Mouse (Mus musculus): ENCODE data around the gene Nrde2. TPM values are rescaled to one million over a fixed set of nuclear protein-coding genes. Genes with fewer than 3 reads are reported as not detected.

Nrde2 gene
- polyA plus RNA-seq, 1 experiment from 2014 or later = 9.0 TPM

DNA sequence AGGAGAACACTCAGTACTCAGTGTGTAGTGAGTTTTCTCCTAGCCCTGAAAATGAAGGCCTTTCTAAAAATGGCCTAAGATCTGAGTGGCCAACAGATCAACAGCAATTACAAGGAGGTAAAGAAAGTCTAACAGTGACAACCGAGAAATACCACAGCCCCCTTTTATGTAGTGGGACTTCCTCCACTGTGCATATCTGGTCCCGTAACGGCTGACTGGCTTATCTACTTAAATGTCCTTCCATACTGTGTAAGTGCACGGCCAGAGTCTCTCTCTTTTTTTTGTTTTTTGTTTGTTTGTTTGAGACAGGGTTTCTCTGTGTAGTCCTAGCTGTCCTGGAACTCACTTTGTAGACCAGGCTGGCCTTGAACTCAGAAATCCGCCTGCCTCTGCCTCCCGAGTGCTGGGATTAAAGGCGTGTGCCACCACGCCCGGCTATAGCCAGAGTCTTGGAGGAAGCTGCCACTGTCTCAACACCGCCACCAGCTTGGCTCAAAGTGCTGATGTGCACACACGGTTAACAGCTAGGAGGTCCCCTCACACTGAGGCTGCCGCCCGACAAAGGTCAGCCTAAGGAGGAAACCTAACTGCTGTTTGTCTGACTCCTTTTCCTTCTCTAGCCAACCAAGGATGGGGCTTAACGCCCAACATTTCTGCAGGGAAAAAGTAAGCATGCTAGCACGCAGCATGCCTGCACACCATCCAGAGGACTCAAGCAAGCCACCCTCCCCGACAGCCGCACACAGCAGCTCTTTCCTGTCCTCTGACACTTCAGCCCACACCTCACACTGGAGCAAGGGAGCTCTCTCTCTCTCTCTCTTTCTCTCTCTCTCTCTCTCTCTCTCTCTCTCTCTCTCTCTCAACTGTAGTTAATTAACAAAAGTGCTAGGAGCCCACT is 32.2 kb downstream of the Nrde2 start:
- Histone ChIP-seq H3K27me3 (ENCODE audit: control insufficient read depth, insufficient read depth, low read length) (no peaks in the 10 kb centered on the region), H3K4me1 (replicated peaks; ENCODE audit: control insufficient read depth, insufficient read depth, low read length) (no peaks in the 10 kb centered on the region), H3K4me3 (ENCODE audit: low read depth, low read length) (no peak overlapping the region), H3K36me3 (ENCODE audit: control insufficient read depth, insufficient read depth, low read length) (peaks cover 19% of the 10 kb centered on the region), H3K4me2 (replicated peaks; ENCODE audit: low read depth, low read length) (no peak overlapping the region), H3K9ac (ENCODE audit: low read depth, low read length) (no peak overlapping the region), H3K27ac (ENCODE audit: low read depth, low read length) (no peak overlapping the region), H3K9me3 (ENCODE audit: control insufficient read depth, low read length) (no peaks in the 10 kb centered on the region)
- no peak for ATAC-seq (ENCODE audit: low FRiP score)
- 91% methylated on average over 17 of the region's 17 CpGs for WGBS
- no peak for DNase-seq (ENCODE audit: low spot score)

DNA sequence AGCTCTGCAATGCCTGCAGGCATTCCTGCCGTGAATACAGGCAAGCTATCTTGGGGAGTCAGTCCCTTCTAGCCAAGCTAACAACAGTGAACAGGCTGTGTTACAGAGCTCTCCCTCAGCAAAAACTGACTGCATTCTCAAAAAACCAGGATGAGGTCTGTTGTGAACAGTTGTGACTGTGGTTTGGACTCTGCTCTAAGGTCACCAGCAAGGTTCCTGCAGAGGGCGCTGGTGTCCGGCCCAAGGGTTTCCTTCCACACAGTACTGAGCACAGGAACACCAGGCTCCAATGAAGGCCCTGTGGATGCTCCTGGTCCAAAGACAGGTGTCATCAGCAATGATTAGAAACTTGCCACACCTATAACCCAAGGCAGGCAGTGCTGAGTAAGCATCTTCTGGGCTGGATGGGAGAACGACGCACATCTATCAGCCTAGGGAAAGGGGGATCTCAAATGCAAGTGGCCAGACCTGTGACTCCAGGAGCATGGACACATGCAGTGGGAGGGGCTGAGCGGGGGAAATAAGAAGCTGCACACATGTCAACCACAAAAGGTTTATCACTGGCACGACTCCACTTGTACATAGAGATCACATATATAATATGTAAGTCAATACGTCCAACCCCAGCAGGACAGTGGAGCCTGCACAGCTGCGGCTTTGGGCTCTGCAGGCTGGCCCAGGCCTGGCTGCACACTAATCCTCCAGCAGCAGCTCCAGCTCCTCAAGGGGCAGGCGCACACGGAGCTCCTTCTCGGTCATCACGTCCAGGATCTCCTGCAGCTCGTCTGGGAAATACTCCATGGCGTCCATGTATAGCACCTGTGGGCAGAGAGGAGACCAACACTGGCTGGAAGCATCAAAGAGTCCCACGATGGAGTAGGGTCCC is 34.3 kb downstream of the Nrde2 start:
- Histone ChIP-seq H3K4me3 (ENCODE audit: low read depth, low read length) (no peak overlapping the region), H3K9ac (ENCODE audit: low read depth, low read length) (no peak overlapping the region), H3K9me3 (ENCODE audit: control insufficient read depth, low read length) (no peaks in the 10 kb centered on the region), H3K27ac (ENCODE audit: low read depth, low read length) (no peak overlapping the region), H3K4me1 (replicated peaks; ENCODE audit: control insufficient read depth, insufficient read depth, low read length) (no peaks in the 10 kb centered on the region), H3K36me3 (ENCODE audit: control insufficient read depth, insufficient read depth, low read length) (peaks cover 21% of the 10 kb centered on the region), H3K4me2 (replicated peaks; ENCODE audit: low read depth, low read length) (no peak overlapping the region), H3K27me3 (ENCODE audit: control insufficient read depth, insufficient read depth, low read length) (no peaks in the 10 kb centered on the region)
- DNase-seq (ENCODE audit: low spot score) (peak; percentile 41), ATAC-seq (ENCODE audit: low FRiP score) (peak; percentile 23; the same call in 1 of the 2 replicates)
- 85% methylated on average over 16 of the region's 16 CpGs for WGBS

DNA sequence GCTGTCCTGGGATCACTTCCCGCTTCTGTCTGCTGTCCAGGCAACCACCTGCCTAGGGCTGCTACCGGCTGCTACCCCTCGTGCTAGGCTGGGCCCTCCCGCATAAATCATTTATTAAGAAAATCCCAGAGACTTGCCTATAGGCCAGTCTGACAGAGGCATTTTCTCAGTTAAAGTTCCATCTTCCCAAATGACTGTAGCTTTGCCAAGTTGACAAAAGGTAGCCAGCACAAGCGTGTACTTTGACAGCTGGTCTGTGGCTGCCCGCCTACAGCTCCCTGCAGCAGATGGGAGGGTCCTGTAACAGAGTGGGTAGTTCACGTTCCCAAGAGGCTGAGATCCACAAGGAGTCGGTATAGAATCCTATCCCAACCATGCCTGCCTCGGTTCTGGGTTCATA is 36.0 kb downstream of the Nrde2 start:
- Histone ChIP-seq H3K27ac (ENCODE audit: low read depth, low read length) (no peak overlapping the region), H3K36me3 (ENCODE audit: control insufficient read depth, insufficient read depth, low read length) (peaks cover 25% of the 10 kb centered on the region), H3K27me3 (ENCODE audit: control insufficient read depth, insufficient read depth, low read length) (no peaks in the 10 kb centered on the region), H3K9me3 (ENCODE audit: control insufficient read depth, low read length) (no peaks in the 10 kb centered on the region), H3K4me3 (ENCODE audit: low read depth, low read length) (no peak overlapping the region), H3K4me1 (replicated peaks; ENCODE audit: control insufficient read depth, insufficient read depth, low read length) (no peaks in the 10 kb centered on the region), H3K4me2 (replicated peaks; ENCODE audit: low read depth, low read length) (no peak overlapping the region), H3K9ac (ENCODE audit: low read depth, low read length) (no peak overlapping the region)
- no peak for ATAC-seq (ENCODE audit: low FRiP score)
- 87% methylated on average over 9 of the region's 9 CpGs for WGBS
- no peak for DNase-seq (ENCODE audit: low spot score)

DNA sequence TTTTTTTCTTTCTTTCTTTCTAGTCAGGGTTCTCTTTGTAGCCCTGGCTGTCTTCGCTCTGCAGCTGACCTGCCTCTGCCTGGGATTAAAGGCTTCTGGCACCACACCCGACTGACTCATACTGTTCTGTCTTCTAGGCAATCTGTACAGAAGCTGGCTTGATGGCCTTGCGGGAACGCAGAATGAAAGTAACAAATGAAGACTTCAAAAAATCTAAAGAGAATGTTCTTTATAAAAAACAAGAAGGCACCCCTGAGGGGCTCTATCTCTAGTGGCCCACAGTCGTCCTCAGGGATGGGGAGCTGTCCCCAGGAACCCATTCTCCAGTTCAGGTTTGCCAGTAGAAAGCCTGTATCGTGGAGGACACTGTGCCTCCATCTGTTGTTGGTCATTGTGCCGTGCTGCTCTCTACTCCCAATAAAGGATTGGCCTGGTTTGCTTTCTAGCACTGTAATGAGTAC is 36.5 kb downstream of the Nrde2 start:
- H3K4me1 ChIP-seq (replicated peaks; ENCODE audit: control insufficient read depth, insufficient read depth, low read length) = no peaks in the 10 kb centered on the region
- H3K9me3 ChIP-seq (ENCODE audit: control insufficient read depth, low read length) = no peaks in the 10 kb centered on the region
- H3K27ac ChIP-seq (ENCODE audit: low read depth, low read length) = no peak overlapping the region
- 92% methylated on average over 7 of the region's 7 CpGs for WGBS
- no peak overlapping the region for H3K9ac ChIP-seq (ENCODE audit: low read depth, low read length)
- no peaks in the 10 kb centered on the region for H3K27me3 ChIP-seq (ENCODE audit: control insufficient read depth, insufficient read depth, low read length)
- DNase-seq (ENCODE audit: low spot score) (no peak), ATAC-seq (ENCODE audit: low FRiP score) (no peak)
- peaks cover 25% of the 10 kb centered on the region for H3K36me3 ChIP-seq (ENCODE audit: control insufficient read depth, insufficient read depth, low read length)
- H3K4me2 ChIP-seq (replicated peaks; ENCODE audit: low read depth, low read length) = no peak overlapping the region
- H3K4me3 ChIP-seq (ENCODE audit: low read depth, low read length) = no peak overlapping the region

DNA sequence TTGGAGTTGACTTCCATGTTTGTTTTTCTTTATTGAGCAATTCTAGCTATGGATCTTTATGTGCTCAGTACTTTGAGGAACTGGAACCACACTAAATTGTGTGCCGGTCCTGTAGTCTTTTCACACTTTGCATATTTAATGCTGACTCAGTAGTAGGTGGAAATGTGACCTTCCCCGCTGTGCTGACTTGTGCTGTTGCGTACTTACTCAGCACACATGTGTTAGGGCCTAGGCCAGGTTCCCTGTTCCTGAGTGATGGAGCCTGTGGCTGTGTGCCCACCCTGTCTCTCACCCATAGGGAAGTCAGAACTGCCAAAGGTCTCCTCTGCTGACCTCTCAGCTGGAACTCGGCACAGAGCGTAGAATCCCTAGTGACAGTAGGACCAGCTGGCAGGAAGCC is 43.5 kb downstream of the Nrde2 start:
- DNase-seq (ENCODE audit: low spot score) = no peak
- H3K4me3 ChIP-seq (ENCODE audit: low read depth, low read length) = no peak overlapping the region
- WGBS = 97% methylated on average over 5 of the region's 5 CpGs
- ATAC-seq (ENCODE audit: low FRiP score) = no peak
- H3K4me2 ChIP-seq (replicated peaks; ENCODE audit: low read depth, low read length) = no peak overlapping the region
- peaks cover 28% of the 10 kb centered on the region for H3K36me3 ChIP-seq (ENCODE audit: control insufficient read depth, insufficient read depth, low read length)
- no peaks in the 10 kb centered on the region for H3K9me3 ChIP-seq (ENCODE audit: control insufficient read depth, low read length)
- H3K9ac ChIP-seq (ENCODE audit: low read depth, low read length) = no peak overlapping the region
- no peak overlapping the region for H3K27ac ChIP-seq (ENCODE audit: low read depth, low read length)
- peaks cover 2% of the 10 kb centered on the region; the same call in 1 of the 2 replicates for H3K4me1 ChIP-seq (replicated peaks; ENCODE audit: control insufficient read depth, insufficient read depth, low read length)
- H3K27me3 ChIP-seq (ENCODE audit: control insufficient read depth, insufficient read depth, low read length) = no peaks in the 10 kb centered on the region

DNA sequence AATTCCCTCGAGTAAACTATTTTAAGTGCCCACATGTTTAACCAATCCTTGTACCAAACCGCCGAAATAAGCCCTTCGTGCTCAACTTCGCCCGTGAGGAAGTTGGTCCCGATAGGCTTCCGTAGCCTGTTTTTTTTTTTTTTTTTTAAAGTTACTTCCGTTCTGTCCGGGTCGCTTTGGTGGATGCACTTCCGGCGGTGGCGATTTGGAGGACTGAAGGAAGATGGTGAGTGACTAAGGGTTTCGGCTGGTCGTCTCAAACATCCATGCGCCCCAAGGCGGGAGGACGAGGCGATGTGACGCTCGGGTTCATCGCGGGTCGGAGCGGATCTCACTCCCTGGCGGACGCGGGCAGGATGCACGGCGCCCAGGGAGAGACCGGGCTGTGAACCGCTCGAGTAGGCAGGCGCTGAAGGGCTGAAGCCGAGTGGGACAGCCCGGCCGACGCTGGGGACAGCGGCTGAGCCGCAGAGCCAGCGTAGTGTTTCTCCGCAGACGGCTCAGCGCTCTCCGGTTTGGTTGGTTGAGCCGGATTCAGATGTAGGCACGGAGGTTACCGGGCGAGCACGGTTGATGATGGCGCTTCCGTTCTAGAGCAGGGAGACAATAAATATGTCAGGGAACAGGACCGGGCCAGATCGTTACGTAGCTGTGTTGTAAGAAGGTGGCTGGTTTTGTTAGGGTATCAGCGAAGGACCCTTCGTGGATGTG is 49.3 kb downstream of the Nrde2 start, which contains the start of gene Psmc1:
Psmc1 (plus strand) TSS at position 169 of the 711 bp plus-strand sequence.
- ATAC-seq (ENCODE audit: low FRiP score) (peak; percentile 83), DNase-seq (ENCODE audit: low spot score) (peak; percentile 86)
- Histone ChIP-seq H3K4me2 (replicated peaks; ENCODE audit: low read depth, low read length) (peak within 1 kb of the TSS; percentile 68), H3K27ac (ENCODE audit: low read depth, low read length) (peak within 1 kb of the TSS; percentile 87), H3K36me3 (ENCODE audit: control insufficient read depth, insufficient read depth, low read length) (peaks cover 6% of the 10 kb centered on the region; the same call in 1 of the 2 replicates), H3K4me1 (replicated peaks; ENCODE audit: control insufficient read depth, insufficient read depth, low read length) (peaks cover 2% of the 10 kb centered on the region; the same call in 1 of the 2 replicates), H3K27me3 (ENCODE audit: control insufficient read depth, insufficient read depth, low read length) (no peaks in the 10 kb centered on the region), H3K9ac (ENCODE audit: low read depth, low read length) (peak within 1 kb of the TSS; percentile 93), H3K9me3 (ENCODE audit: control insufficient read depth, low read length) (no peaks in the 10 kb centered on the region), H3K4me3 (ENCODE audit: low read depth, low read length) (peak within 1 kb of the TSS; percentile 97)
- WGBS = under 1% methylated on average over 58 of the region's 58 CpGs

DNA sequence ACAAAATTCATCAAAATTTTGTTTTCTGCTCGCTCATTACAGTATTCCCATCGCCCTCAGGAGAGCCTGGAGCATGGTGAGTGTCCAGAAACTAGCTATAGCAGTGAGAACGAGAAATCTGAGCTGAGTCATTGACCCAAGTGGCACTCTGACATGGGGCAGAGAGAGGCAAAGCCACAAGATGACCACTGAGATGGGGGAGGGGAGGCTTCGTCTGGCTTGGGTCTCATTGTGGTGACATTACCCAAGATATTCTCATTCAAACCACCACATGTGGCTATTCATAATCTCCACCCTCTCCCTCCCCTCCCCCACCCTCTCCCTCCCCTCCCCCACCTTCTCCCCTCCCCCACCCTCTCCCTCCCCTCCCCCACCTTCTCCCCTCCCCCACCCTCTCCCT is 52.0 kb downstream of the Nrde2 start:
- 52% methylated on average over 4 of the region's 4 CpGs for WGBS
- Histone ChIP-seq H3K27ac (ENCODE audit: low read depth, low read length) (no peak overlapping the region), H3K9ac (ENCODE audit: low read depth, low read length) (no peak overlapping the region), H3K9me3 (ENCODE audit: control insufficient read depth, low read length) (no peaks in the 10 kb centered on the region), H3K36me3 (ENCODE audit: control insufficient read depth, insufficient read depth, low read length) (no peaks in the 10 kb centered on the region), H3K4me3 (ENCODE audit: low read depth, low read length) (no peak overlapping the region), H3K4me1 (replicated peaks; ENCODE audit: control insufficient read depth, insufficient read depth, low read length) (peaks cover 2% of the 10 kb centered on the region; the same call in 1 of the 2 replicates), H3K4me2 (replicated peaks; ENCODE audit: low read depth, low read length) (no peak overlapping the region), H3K27me3 (ENCODE audit: control insufficient read depth, insufficient read depth, low read length) (no peaks in the 10 kb centered on the region)
- no peak for ATAC-seq (ENCODE audit: low FRiP score)
- no peak for DNase-seq (ENCODE audit: low spot score)

DNA sequence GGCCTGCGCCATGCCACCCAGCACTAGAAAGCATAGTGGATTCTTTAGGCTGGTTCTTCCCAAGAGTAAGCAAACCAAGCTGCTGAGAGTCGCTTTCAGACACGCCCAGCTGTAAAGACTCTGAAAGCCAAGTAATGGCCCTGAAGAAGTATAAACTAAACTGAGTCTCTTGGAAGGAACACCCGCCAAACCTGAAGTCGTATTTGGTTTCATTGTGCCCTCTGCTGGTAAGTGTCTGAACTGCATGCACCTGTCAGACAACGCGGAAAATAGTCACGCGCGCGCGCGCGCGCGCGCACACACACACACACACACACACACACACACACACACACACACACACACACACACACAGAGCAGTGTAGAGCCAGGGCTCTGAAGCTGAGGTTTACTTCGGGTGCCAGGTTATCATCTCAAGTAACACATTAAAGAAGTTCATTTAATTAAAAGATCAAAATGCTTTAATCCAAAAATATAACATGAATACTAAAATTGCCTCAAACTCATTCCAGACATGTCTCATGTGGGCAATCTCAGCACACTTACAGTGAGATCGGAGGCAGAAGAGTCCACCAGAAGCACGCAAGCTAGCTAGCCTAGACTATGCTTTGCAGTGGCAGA is 53.1 kb downstream of the Nrde2 start:
- no peaks in the 10 kb centered on the region for H3K9me3 ChIP-seq (ENCODE audit: control insufficient read depth, low read length)
- no peak overlapping the region for H3K4me2 ChIP-seq (replicated peaks; ENCODE audit: low read depth, low read length)
- no peak overlapping the region for H3K9ac ChIP-seq (ENCODE audit: low read depth, low read length)
- H3K4me3 ChIP-seq (ENCODE audit: low read depth, low read length) = no peak overlapping the region
- no peak overlapping the region for H3K27ac ChIP-seq (ENCODE audit: low read depth, low read length)
- peak; percentile 88 for DNase-seq (ENCODE audit: low spot score)
- no peaks in the 10 kb centered on the region for H3K36me3 ChIP-seq (ENCODE audit: control insufficient read depth, insufficient read depth, low read length)
- ATAC-seq (ENCODE audit: low FRiP score) = no peak
- peaks cover 1% of the 10 kb centered on the region; the same call in 1 of the 2 replicates for H3K4me1 ChIP-seq (replicated peaks; ENCODE audit: control insufficient read depth, insufficient read depth, low read length)
- H3K27me3 ChIP-seq (ENCODE audit: control insufficient read depth, insufficient read depth, low read length) = no peaks in the 10 kb centered on the region
- 14% methylated on average over 20 of the region's 20 CpGs for WGBS

Data from hindbrain, embryonic 11.5 days (tissue).